Mouse (Mus musculus): ENCODE measurements around the gene Serpinf1. TPM values are rescaled to one million over a fixed set of nuclear protein-coding genes. Genes with fewer than 3 reads are reported as not detected.

Gene Serpinf1
- polyA plus RNA-seq, 1 experiment, result 110 TPM

DNA sequence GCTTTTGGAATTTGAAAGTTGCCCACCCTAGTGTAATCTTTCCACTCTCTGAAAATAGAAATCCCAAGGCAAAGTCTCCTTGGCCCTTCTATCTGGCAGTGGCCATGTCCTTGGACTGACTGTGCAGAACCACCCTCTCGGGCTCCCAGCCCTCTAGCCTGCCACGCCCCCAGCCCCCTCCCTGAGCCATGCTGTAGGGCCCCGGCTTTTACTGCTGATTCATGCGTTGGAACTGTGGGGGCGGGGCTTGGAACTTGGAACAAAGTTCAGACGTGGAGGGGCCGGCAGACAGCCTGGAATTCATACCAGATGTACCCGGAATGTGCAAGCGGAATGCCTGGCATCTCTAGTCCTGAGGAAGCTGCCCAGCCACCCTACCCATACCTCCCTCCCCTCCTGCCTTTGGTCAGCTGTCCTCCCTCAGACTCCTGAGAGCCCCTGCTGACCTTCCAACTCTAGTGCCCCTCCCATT lies 40.4 kb upstream of the Serpinf1 start:
- peak; percentile 86 for DNase-seq
- WGBS, result 6% methylated on average over 9 of the region's 9 CpGs
- H3K4me1 ChIP-seq (ENCODE audit: control insufficient read depth, insufficient read depth, low read length), result peaks cover 23% of the 10 kb centered on the region
- TF ChIP-seq CTCF (IDR thresholded peaks at IDR 0.05; ENCODE audit: insufficient read depth, low read length), result no peak
- peak; percentile 29; the same call in 1 of the 2 replicates for TF ChIP-seq POLR2A (IDR thresholded peaks at IDR 0.05; ENCODE audit: borderline replicate concordance, extremely low read depth, low read depth, low read length)
- H3K4me3 ChIP-seq (replicated peaks; ENCODE audit: extremely low read depth, low read depth, low read length), result peak overlapping the region; percentile 83

DNA sequence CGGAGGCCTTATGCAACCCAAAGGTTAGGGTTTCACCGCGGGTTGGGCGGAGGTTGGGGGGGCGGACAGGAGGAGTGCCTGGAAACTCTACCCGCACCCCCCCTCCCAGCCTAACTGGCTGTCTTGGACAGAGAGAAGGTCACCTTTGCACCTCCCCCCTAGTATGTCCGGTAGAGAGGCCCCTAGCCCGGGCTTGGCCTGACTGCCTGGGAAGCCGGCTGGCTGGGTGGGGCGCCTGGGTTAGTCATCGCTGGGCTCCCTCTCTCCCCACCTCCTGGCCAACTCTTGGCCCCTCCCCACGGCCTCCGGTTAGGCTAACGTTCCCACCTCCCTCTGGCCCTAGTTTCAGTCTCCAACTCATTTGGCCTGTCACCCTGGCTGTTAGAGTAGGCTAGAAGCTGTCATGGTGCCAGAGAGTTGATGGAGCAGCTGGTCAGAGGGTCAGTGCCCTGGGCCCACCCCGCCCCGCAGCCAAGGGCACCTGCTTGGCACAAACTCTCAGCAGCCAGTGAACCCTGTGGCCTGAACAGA lies 39.8 kb upstream of the Serpinf1 start:
- peak overlapping the region; percentile 83 for H3K4me3 ChIP-seq (replicated peaks; ENCODE audit: extremely low read depth, low read depth, low read length)
- peaks cover 19% of the 10 kb centered on the region for H3K4me1 ChIP-seq (ENCODE audit: control insufficient read depth, insufficient read depth, low read length)
- TF ChIP-seq POLR2A (IDR thresholded peaks at IDR 0.05; ENCODE audit: borderline replicate concordance, extremely low read depth, low read depth, low read length) (peak; percentile 35; the same call in 1 of the 2 replicates), CTCF (IDR thresholded peaks at IDR 0.05; ENCODE audit: insufficient read depth, low read length) (no peak)
- DNase-seq, result peak; percentile 78
- WGBS, result 4% methylated on average over 14 of the region's 16 CpGs

DNA sequence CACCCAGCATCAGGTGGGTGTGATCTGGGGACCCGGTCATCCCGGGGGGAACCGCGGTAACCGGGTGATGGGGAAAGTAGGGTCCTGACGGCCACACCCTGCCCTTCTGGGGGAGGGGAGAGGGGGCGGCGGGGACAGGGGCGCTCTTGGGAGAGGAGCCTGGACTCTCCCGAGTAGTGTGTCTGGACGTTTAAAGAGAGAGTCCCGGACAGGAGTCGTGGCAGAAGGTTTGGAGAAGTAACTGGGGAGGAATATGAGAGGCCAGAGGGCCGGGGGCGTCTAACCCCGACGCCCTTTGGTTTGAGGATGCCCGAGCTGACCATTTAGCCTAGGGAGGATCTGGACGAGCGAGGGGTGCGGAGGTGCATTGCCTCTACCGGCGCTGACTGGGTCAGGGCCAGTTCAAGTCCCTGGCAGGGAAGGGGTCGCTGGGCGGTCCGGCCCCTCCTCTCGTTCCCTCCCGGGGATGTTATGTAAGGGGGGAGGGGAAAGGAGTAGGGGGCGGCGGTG lies 39.3 kb upstream of the Serpinf1 start:
- no peak for TF ChIP-seq CTCF (IDR thresholded peaks at IDR 0.05; ENCODE audit: insufficient read depth, low read length)
- TF ChIP-seq POLR2A (IDR thresholded peaks at IDR 0.05; ENCODE audit: borderline replicate concordance, extremely low read depth, low read depth, low read length), result peak; percentile 44; the same call in 1 of the 2 replicates
- WGBS, result 2% methylated on average over 29 of the region's 30 CpGs
- DNase-seq, result no peak
- Histone ChIP-seq H3K4me1 (ENCODE audit: control insufficient read depth, insufficient read depth, low read length) (peaks cover 19% of the 10 kb centered on the region), H3K4me3 (replicated peaks; ENCODE audit: extremely low read depth, low read depth, low read length) (peak overlapping the region; percentile 83)

DNA sequence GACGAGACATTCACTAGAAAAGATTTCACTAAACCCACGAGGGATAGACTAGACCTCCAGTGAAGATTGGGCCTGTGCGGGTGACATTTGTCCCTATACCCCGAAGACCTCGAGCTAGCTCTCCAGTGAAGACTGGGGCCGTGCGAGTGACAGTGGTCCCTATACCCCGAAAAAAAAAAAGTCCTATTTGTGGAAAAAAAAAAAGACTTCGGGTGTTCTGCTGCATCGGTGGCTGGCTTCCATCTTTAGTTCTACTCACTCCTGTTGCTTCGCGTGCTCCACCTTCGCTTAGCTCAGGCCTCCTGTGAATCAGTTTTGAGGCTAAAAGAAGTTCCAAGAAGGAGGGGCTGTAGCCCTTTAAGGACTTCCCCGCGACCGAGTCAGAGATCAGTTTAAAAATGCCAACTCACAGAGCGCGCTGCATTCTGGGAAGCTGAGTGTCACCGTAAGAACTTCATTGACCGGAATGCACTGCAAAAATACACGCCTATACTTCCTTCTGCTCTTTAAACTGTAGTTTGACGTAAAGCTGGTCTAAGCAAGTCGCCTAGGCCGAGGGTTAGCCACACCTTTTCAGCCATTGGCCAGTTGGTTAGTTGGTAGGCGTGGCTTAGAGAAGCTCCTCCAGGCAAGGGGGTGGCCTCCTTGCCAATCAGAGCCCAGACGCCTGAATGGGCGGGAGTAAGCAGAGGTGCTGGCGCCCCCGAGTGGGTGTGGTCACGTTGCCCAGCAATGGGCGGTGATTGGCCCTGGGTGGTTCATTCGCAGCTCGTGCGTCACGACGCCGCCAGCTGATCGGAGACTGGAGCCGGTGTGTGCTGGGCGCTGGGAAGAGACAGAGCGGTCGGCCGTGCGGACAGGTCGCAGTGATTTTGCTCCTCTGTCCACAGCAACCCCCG lies 38.6 kb upstream of the Serpinf1 start, which contains the start of gene Tlcd2:
TSS of gene Tlcd2 (plus strand) at position 872 of the 899 bp plus-strand sequence.
- WGBS, result under 1% methylated on average over 46 of the region's 46 CpGs
- TF ChIP-seq POLR2A (IDR thresholded peaks at IDR 0.05; ENCODE audit: borderline replicate concordance, extremely low read depth, low read depth, low read length), result peak; percentile 99
- no peak for TF ChIP-seq CTCF (IDR thresholded peaks at IDR 0.05; ENCODE audit: insufficient read depth, low read length)
- Histone ChIP-seq H3K4me3 (replicated peaks; ENCODE audit: extremely low read depth, low read depth, low read length) (peak within 1 kb of the TSS; percentile 83), H3K4me1 (ENCODE audit: control insufficient read depth, insufficient read depth, low read length) (peaks cover 19% of the 10 kb centered on the region)
- peak; percentile 98 for DNase-seq

DNA sequence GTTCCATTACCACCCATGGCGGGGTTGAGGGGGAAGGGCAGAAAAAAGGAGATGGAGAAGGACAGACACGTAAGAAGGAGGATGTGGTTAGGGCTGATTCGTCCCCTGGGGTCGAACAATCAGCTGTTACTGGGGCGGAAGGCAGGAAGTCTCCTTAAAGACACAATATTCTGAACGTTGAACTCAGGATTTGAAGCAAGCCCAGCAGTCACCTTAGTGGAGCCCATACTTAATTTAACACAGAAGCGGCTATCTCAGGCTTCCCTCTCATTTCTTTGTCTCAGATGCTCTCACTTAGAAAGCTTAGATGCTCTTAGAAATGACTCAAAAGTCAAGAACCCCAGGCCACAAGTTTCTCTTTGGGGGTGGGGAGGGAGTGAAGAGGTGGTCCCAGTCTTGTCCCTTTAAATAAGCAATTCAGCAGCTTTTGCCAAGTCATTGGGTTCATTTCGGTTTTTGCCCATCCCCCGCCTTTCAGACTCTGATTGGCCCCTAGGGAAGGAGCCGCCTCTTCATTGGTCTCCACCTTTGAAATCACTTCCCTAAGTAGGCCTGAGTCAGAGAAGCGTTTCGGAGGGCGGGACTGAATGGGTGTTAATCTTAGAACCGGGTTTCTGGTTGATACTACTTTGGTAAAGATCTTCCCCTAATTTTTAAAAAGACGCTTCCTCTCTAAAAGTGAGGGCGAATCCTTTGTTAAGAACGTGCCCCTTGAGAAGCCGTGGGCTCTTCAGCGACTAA lies 37.8 kb upstream of the Serpinf1 start:
- Histone ChIP-seq H3K4me3 (replicated peaks; ENCODE audit: extremely low read depth, low read depth, low read length) (peak overlapping the region; percentile 71), H3K4me1 (ENCODE audit: control insufficient read depth, insufficient read depth, low read length) (peaks cover 20% of the 10 kb centered on the region)
- DNase-seq, result peak; percentile 88
- 2% methylated on average over 19 of the region's 19 CpGs for WGBS
- TF ChIP-seq POLR2A (IDR thresholded peaks at IDR 0.05; ENCODE audit: borderline replicate concordance, extremely low read depth, low read depth, low read length) (peak; percentile 28; the same call in 1 of the 2 replicates), CTCF (IDR thresholded peaks at IDR 0.05; ENCODE audit: insufficient read depth, low read length) (no peak)

GRCm38 (mm10) chr11:75459751-75460102 lies 37.2 kb upstream of the Serpinf1 start:
- no peak for DNase-seq
- Histone ChIP-seq H3K4me1 (ENCODE audit: control insufficient read depth, insufficient read depth, low read length) (peaks cover 22% of the 10 kb centered on the region), H3K4me3 (replicated peaks; ENCODE audit: extremely low read depth, low read depth, low read length) (no peak overlapping the region)
- TF ChIP-seq CTCF (IDR thresholded peaks at IDR 0.05; ENCODE audit: insufficient read depth, low read length) (no peak), POLR2A (IDR thresholded peaks at IDR 0.05; ENCODE audit: borderline replicate concordance, extremely low read depth, low read depth, low read length) (no peak)
- 11% methylated on average over 5 of the region's 5 CpGs for WGBS

DNA sequence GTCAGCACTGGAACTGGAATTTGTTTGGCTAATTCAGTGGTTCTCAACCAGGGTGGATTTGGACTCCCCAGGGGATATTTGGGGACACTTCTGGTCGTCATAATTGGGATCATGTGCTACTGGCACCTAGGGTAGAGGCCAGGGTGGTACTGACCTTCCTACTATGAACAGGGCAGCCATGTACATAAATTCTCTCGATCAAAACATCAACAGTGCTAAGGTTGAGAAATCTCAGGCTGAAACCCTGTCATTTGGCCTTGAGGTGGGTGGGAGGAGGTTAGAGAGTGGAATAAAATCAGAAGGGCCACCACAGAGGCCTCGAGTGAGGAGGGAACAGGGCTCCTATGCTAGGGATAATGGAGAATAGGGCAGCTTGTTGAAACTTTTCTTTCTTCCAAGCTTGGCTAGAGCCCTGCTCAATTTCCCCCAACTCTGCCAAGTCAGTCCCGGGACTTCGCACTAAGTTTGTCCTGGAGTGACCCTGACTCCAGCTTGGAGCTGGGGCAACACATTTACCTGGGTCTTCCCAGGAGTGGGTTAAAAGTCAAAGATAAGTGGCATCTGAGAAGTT lies 36.7 kb upstream of the Serpinf1 start:
- TF ChIP-seq CTCF (IDR thresholded peaks at IDR 0.05; ENCODE audit: insufficient read depth, low read length) (no peak), POLR2A (IDR thresholded peaks at IDR 0.05; ENCODE audit: borderline replicate concordance, extremely low read depth, low read depth, low read length) (no peak)
- WGBS, result 37% methylated on average over 5 of the region's 5 CpGs
- Histone ChIP-seq H3K4me1 (ENCODE audit: control insufficient read depth, insufficient read depth, low read length) (peaks cover 22% of the 10 kb centered on the region), H3K4me3 (replicated peaks; ENCODE audit: extremely low read depth, low read depth, low read length) (no peak overlapping the region)
- DNase-seq, result no peak

- 50% methylated on average over 8 of the region's 8 CpGs for WGBS
- H3K4me1 ChIP-seq (ENCODE audit: control insufficient read depth, insufficient read depth, low read length), result peaks cover 26% of the 10 kb centered on the region
- DNase-seq, result no peak
- no peak for TF ChIP-seq CTCF (IDR thresholded peaks at IDR 0.05; ENCODE audit: insufficient read depth, low read length)
- TF ChIP-seq POLR2A (IDR thresholded peaks at IDR 0.05; ENCODE audit: borderline replicate concordance, extremely low read depth, low read depth, low read length), result no peak
- no peak overlapping the region for H3K4me3 ChIP-seq (replicated peaks; ENCODE audit: extremely low read depth, low read depth, low read length)
These were observed 36.1 kb upstream of the Serpinf1 start for GRCm38 (mm10) chr11:75458628-75459041.

- Histone ChIP-seq H3K4me1 (ENCODE audit: control insufficient read depth, insufficient read depth, low read length) (peaks cover 24% of the 10 kb centered on the region), H3K4me3 (replicated peaks; ENCODE audit: extremely low read depth, low read depth, low read length) (no peak overlapping the region)
- TF ChIP-seq POLR2A (IDR thresholded peaks at IDR 0.05; ENCODE audit: borderline replicate concordance, extremely low read depth, low read depth, low read length) (no peak), CTCF (IDR thresholded peaks at IDR 0.05; ENCODE audit: insufficient read depth, low read length) (peak; percentile 32; the same call in 1 of the 2 replicates)
- DNase-seq, result no peak
- WGBS, result 16% methylated on average over 3 of the region's 3 CpGs
These were observed 35.7 kb upstream of the Serpinf1 start for GRCm38 (mm10) chr11:75458169-75458568.

Measured in lung, adult 2 months (tissue).